Mouse (Mus musculus): ENCODE measurements around the gene Cers4. TPM values are rescaled to one million over a fixed set of nuclear protein-coding genes. Genes with fewer than 3 reads are reported as not detected.

The Cers4 gene
- polyA plus RNA-seq, 1 experiment from 2014 or later, result 15.4 TPM

DNA sequence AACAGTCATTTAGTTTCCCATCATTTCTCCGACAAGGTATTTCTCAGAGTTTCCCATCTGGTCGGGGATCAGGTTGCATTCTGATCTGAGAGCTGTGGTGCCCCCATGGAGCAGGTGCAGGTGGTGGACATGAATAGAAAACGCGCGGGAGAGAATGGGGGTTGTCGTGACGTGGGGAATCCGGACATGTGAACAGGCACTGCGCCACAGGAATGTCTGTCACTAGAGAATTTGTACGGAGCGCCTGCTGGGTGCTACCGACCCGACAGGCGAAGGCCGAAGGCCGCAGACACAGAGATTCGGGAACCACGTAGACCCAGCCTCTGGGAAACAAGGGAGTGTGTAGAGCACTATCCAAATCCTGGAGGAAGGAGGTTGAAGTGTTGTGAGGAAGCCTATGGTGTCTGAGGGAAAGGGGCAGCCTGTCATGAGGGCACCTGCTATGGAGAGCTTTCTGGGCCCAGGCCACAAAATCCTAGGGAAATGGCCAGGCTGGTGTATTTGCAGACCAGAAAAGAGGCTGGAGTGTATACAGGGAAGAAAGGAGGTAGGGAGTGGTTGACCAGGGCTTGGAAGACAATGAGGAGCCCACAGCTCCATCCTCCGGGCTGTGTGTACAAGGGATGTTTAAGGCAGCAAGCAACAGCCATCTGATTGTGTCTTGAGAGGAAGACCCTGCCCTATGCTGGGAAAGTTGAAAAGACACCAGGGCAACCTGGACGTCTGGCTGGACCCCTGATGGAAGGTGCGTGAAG, 1.0 kb downstream of the Cers4 start:
- no peaks in the 10 kb centered on the region for H3K36me3 ChIP-seq (ENCODE audit: control insufficient read depth, insufficient read depth, low read length)
- no peaks in the 10 kb centered on the region for H3K27me3 ChIP-seq (ENCODE audit: control insufficient read depth, insufficient read depth, low read length)
- peak overlapping the region; percentile 45 for H3K4me3 ChIP-seq (ENCODE audit: low read depth, low read length)
- peak overlapping the region; percentile 61 for H3K9ac ChIP-seq (ENCODE audit: low read length)
- DNase-seq (ENCODE audit: low spot score), result peak; percentile 24
- H3K9me3 ChIP-seq (ENCODE audit: control insufficient read depth, low read length), result no peaks in the 10 kb centered on the region
- peak; percentile 39 for ATAC-seq (ENCODE audit: insufficient read depth, low FRiP score, low TSS enrichment)
- WGBS, result 11% methylated on average over 21 of the region's 21 CpGs
- peaks cover 7% of the 10 kb centered on the region; the same call in 1 of the 2 replicates for H3K4me1 ChIP-seq (ENCODE audit: control insufficient read depth, insufficient read depth, low read length)
- 0 out of 2 replicates have a peak overlapping the region, but pooled peaks have one; percentile 24 for H3K27ac ChIP-seq (ENCODE audit: low read depth, low read length)
- peak overlapping the region; percentile 86 for H3K4me2 ChIP-seq (ENCODE audit: low read depth)

DNA sequence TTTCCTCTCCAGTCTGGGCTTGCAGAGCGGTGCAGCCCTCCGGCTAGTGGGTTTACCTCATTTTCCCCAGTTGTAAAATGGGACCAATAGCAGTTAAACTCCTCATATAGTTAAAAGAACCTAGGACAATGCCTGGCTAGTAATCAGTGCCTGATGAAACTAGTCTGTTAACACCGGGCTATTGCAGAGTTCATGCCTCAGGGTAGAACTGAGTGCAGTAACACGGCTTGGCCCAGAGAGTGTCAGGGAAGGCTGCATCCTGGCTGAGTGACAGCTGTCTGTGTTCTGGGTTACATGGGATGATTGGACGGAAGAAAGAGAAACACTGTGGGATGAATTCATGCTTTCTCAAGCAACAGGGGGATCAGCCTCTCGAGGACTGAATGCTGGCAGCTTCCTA, 3.1 kb downstream of the Cers4 start:
- Histone ChIP-seq H3K27ac (ENCODE audit: low read depth, low read length) (no peak overlapping the region), H3K4me1 (ENCODE audit: control insufficient read depth, insufficient read depth, low read length) (peaks cover 7% of the 10 kb centered on the region; the same call in 1 of the 2 replicates), H3K27me3 (ENCODE audit: control insufficient read depth, insufficient read depth, low read length) (no peaks in the 10 kb centered on the region), H3K9ac (ENCODE audit: low read length) (no peak overlapping the region), H3K9me3 (ENCODE audit: control insufficient read depth, low read length) (no peaks in the 10 kb centered on the region), H3K4me2 (ENCODE audit: low read depth) (no peak overlapping the region), H3K36me3 (ENCODE audit: control insufficient read depth, insufficient read depth, low read length) (no peaks in the 10 kb centered on the region), H3K4me3 (ENCODE audit: low read depth, low read length) (no peak overlapping the region)
- DNase-seq (ENCODE audit: low spot score) (no peak), ATAC-seq (ENCODE audit: insufficient read depth, low FRiP score, low TSS enrichment) (no peak)
- WGBS, result 57% methylated on average over 6 of the region's 6 CpGs

- 92% methylated on average over 1 of the region's 1 CpGs for WGBS
- Histone ChIP-seq H3K9ac (ENCODE audit: low read length) (no peak overlapping the region), H3K4me2 (ENCODE audit: low read depth) (no peak overlapping the region), H3K36me3 (ENCODE audit: control insufficient read depth, insufficient read depth, low read length) (no peaks in the 10 kb centered on the region), H3K27ac (ENCODE audit: low read depth, low read length) (no peak overlapping the region), H3K9me3 (ENCODE audit: control insufficient read depth, low read length) (no peaks in the 10 kb centered on the region), H3K4me3 (ENCODE audit: low read depth, low read length) (no peak overlapping the region), H3K4me1 (ENCODE audit: control insufficient read depth, insufficient read depth, low read length) (peaks cover 7% of the 10 kb centered on the region; the same call in 1 of the 2 replicates), H3K27me3 (ENCODE audit: control insufficient read depth, insufficient read depth, low read length) (no peaks in the 10 kb centered on the region)
- ATAC-seq (ENCODE audit: insufficient read depth, low FRiP score, low TSS enrichment) (no peak), DNase-seq (ENCODE audit: low spot score) (no peak)
These were observed 4.8 kb downstream of the Cers4 start for GRCm38 (mm10) chr8:4497610-4498009.

GRCm38 (mm10) chr8:4505364-4505763, 12.5 kb downstream of the Cers4 start:
- no peak for ATAC-seq (ENCODE audit: insufficient read depth, low FRiP score, low TSS enrichment)

GRCm38 (mm10) chr8:4507527-4507926, 14.7 kb downstream of the Cers4 start:
- ATAC-seq (ENCODE audit: insufficient read depth, low FRiP score, low TSS enrichment) (no peak), DNase-seq (ENCODE audit: low spot score) (no peak)
- Histone ChIP-seq H3K27me3 (ENCODE audit: control insufficient read depth, insufficient read depth, low read length) (no peaks in the 10 kb centered on the region), H3K4me2 (ENCODE audit: low read depth) (no peak overlapping the region), H3K27ac (ENCODE audit: low read depth, low read length) (no peak overlapping the region), H3K9ac (ENCODE audit: low read length) (no peak overlapping the region), H3K4me1 (ENCODE audit: control insufficient read depth, insufficient read depth, low read length) (no peaks in the 10 kb centered on the region), H3K36me3 (ENCODE audit: control insufficient read depth, insufficient read depth, low read length) (no peaks in the 10 kb centered on the region), H3K9me3 (ENCODE audit: control insufficient read depth, low read length) (no peaks in the 10 kb centered on the region), H3K4me3 (ENCODE audit: low read depth, low read length) (no peak overlapping the region)
- 88% methylated on average over 5 of the region's 5 CpGs for WGBS

More at GRCm38 (mm10) chr8:4505364-4505763, 12.5 kb downstream of the Cers4 start:
- Histone ChIP-seq H3K36me3 (ENCODE audit: control insufficient read depth, insufficient read depth, low read length) (no peaks in the 10 kb centered on the region), H3K9ac (ENCODE audit: low read length) (no peak overlapping the region), H3K9me3 (ENCODE audit: control insufficient read depth, low read length) (no peaks in the 10 kb centered on the region), H3K4me1 (ENCODE audit: control insufficient read depth, insufficient read depth, low read length) (no peaks in the 10 kb centered on the region), H3K27me3 (ENCODE audit: control insufficient read depth, insufficient read depth, low read length) (no peaks in the 10 kb centered on the region), H3K27ac (ENCODE audit: low read depth, low read length) (no peak overlapping the region), H3K4me3 (ENCODE audit: low read depth, low read length) (no peak overlapping the region), H3K4me2 (ENCODE audit: low read depth) (no peak overlapping the region)
- DNase-seq (ENCODE audit: low spot score), result no peak
- WGBS, result 86% methylated on average over 1 of the region's 1 CpGs

GRCm38 (mm10) chr8:4510824-4511223, 18.0 kb downstream of the Cers4 start:
- Histone ChIP-seq H3K36me3 (ENCODE audit: control insufficient read depth, insufficient read depth, low read length) (no peaks in the 10 kb centered on the region), H3K9ac (ENCODE audit: low read length) (no peak overlapping the region), H3K27me3 (ENCODE audit: control insufficient read depth, insufficient read depth, low read length) (no peaks in the 10 kb centered on the region), H3K9me3 (ENCODE audit: control insufficient read depth, low read length) (no peaks in the 10 kb centered on the region), H3K4me1 (ENCODE audit: control insufficient read depth, insufficient read depth, low read length) (no peaks in the 10 kb centered on the region), H3K4me3 (ENCODE audit: low read depth, low read length) (no peak overlapping the region), H3K4me2 (ENCODE audit: low read depth) (no peak overlapping the region), H3K27ac (ENCODE audit: low read depth, low read length) (no peak overlapping the region)
- DNase-seq (ENCODE audit: low spot score) (no peak), ATAC-seq (ENCODE audit: insufficient read depth, low FRiP score, low TSS enrichment) (no peak)
- 89% methylated on average over 4 of the region's 4 CpGs for WGBS

DNA sequence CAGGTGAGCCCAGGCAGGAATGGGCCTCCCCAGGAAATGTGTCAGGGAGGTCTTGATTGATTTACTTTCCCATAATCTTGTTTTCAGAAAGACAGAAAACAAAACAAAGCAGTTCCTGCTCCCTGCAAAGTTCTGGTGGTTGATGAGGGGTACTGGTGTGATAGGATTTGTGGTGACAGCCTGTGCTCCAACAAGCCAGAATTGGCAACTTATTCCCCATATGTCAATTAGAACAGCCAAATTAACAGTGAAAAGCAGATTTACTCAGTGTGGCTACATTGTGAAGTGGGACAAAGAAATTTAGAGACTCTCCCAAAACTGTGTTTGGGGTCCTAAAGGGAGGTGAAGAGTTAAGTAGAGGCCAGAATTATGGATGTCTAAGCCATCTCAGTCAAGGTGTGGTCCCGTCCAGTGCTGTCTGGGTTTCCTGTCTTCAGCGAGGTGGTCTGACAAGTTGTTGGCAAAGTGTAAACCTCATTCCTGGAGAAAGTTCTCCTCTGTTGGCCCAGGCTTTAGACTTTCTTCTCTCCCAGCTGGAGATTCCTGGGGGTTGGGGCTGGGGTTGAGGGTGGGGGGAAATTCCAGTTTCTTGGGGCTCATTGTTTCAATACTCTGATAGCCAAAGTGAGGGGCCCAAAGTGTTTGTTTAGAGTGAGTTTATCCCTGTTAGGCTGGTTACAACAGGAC, 18.7 kb downstream of the Cers4 start:
- WGBS, result 37% methylated on average over 2 of the region's 2 CpGs

GRCm38 (mm10) chr8:4512116-4512495, 19.3 kb downstream of the Cers4 start:
- DNase-seq (ENCODE audit: low spot score) (no peak), ATAC-seq (ENCODE audit: insufficient read depth, low FRiP score, low TSS enrichment) (no peak)
- Histone ChIP-seq H3K4me2 (ENCODE audit: low read depth) (no peak overlapping the region), H3K9ac (ENCODE audit: low read length) (no peak overlapping the region), H3K9me3 (ENCODE audit: control insufficient read depth, low read length) (no peaks in the 10 kb centered on the region), H3K36me3 (ENCODE audit: control insufficient read depth, insufficient read depth, low read length) (no peaks in the 10 kb centered on the region), H3K4me3 (ENCODE audit: low read depth, low read length) (no peak overlapping the region), H3K27ac (ENCODE audit: low read depth, low read length) (no peak overlapping the region), H3K27me3 (ENCODE audit: control insufficient read depth, insufficient read depth, low read length) (no peaks in the 10 kb centered on the region), H3K4me1 (ENCODE audit: control insufficient read depth, insufficient read depth, low read length) (no peaks in the 10 kb centered on the region)
- 34% methylated on average over 8 of the region's 8 CpGs for WGBS

More for the DNA sequence above, 18.7 kb downstream of the Cers4 start:
- Histone ChIP-seq H3K27me3 (ENCODE audit: control insufficient read depth, insufficient read depth, low read length) (no peaks in the 10 kb centered on the region), H3K27ac (ENCODE audit: low read depth, low read length) (no peak overlapping the region), H3K9me3 (ENCODE audit: control insufficient read depth, low read length) (no peaks in the 10 kb centered on the region), H3K4me3 (ENCODE audit: low read depth, low read length) (no peak overlapping the region), H3K9ac (ENCODE audit: low read length) (no peak overlapping the region), H3K36me3 (ENCODE audit: control insufficient read depth, insufficient read depth, low read length) (no peaks in the 10 kb centered on the region), H3K4me1 (ENCODE audit: control insufficient read depth, insufficient read depth, low read length) (no peaks in the 10 kb centered on the region), H3K4me2 (ENCODE audit: low read depth) (no peak overlapping the region)
- ATAC-seq (ENCODE audit: insufficient read depth, low FRiP score, low TSS enrichment) (no peak), DNase-seq (ENCODE audit: low spot score) (no peak)

DNA sequence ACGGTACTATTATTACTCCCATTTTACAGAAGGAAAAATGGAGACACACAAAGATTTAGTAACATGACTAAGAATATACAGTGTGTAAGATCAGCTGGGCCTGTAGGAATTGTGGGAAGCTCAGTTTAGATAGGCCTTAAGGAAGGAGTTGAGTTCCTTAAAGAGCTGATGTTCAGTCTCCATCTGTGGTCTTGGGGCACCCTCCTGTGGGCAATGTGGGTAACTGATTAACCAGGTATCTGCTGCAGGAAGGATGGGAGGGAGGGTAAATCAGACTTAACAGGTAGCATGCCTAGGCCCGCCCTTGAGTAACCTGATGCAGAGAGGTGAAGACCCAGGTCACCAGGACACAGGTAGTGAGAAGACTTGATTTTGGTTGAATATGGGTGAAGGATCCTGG, 23.3 kb downstream of the Cers4 start:
- Histone ChIP-seq H3K4me1 (ENCODE audit: control insufficient read depth, insufficient read depth, low read length) (no peaks in the 10 kb centered on the region), H3K9me3 (ENCODE audit: control insufficient read depth, low read length) (no peaks in the 10 kb centered on the region)
- no peak for ATAC-seq (ENCODE audit: insufficient read depth, low FRiP score, low TSS enrichment)

More for the DNA sequence above, 23.3 kb downstream of the Cers4 start:
- 90% methylated on average over 2 of the region's 2 CpGs for whole genome bisulfite sequencing
- Histone ChIP-seq H3K27me3 (ENCODE audit: control insufficient read depth, insufficient read depth, low read length) (no peaks in the 10 kb centered on the region), H3K4me3 (ENCODE audit: low read depth, low read length) (no peak overlapping the region), H3K9ac (ENCODE audit: low read length) (no peak overlapping the region), H3K36me3 (ENCODE audit: control insufficient read depth, insufficient read depth, low read length) (no peaks in the 10 kb centered on the region; the same call in 1 of the 2 replicates), H3K27ac (ENCODE audit: low read depth, low read length) (no peak overlapping the region), H3K4me2 (ENCODE audit: low read depth) (no peak overlapping the region)
- no peak for DNase-seq (ENCODE audit: low spot score)
